Mouse (Mus musculus) testis, adult 2 months (tissue): ENCODE results near the gene Trim8. TPM values are rescaled to one million over a fixed set of nuclear protein-coding genes. Genes with fewer than 3 reads are reported as not detected.

Source experiments
- H3K27ac ChIP-seq: fragments of 200-500 bp; 2 replicates; pipeline ENCODE4 v1.5.1; 2012; ENCODE audit warnings: low read depth, low read length; ENCODE audit not compliant: control insufficient read depth, insufficient read depth
- H3K27me3 ChIP-seq: fragments of 200-500 bp; 2 replicates; pipeline ENCODE4 v1.6.1; 2012; ENCODE audit warnings: mild to moderate bottlenecking, low read length, moderate library complexity; ENCODE audit not compliant: control insufficient read depth, insufficient read depth
- H3K36me3 ChIP-seq: fragments of 200-500 bp; 2 replicates; pipeline ENCODE4 v1.6.1; 2012; ENCODE audit warnings: mild to moderate bottlenecking, low read length; ENCODE audit not compliant: control insufficient read depth, insufficient read depth
- H3K4me1 ChIP-seq: fragments of 200-500 bp; 2 replicates; pipeline ENCODE4 v1.6.1; 2012; ENCODE audit warnings: low read length; ENCODE audit not compliant: control insufficient read depth, insufficient read depth
- H3K4me3 ChIP-seq: fragments of 200-500 bp; 2 replicates; pipeline ENCODE4 v1.5.1; 2012; ENCODE audit warnings: low read depth, mild to moderate bottlenecking, low read length, moderate library complexity, mixed read lengths; ENCODE audit not compliant: control insufficient read depth
- CTCF ChIP-seq: fragments of 200-500 bp; IDR thresholded peaks from 2 replicates; pipeline ENCODE4 v1.5.1; 2012; ENCODE audit warnings: low read depth, mild to moderate bottlenecking, inconsistent platforms, low read length, moderate library complexity; ENCODE audit not compliant: control insufficient read depth, insufficient read depth, insufficient replicate concordance
- POLR2A ChIP-seq: fragments of 200-500 bp; IDR thresholded peaks from 2 replicates; pipeline ENCODE4 v1.6.1; 2012; ENCODE audit warnings: low read depth, mild to moderate bottlenecking, inconsistent platforms, low read length, moderate library complexity; ENCODE audit not compliant: control insufficient read depth
- polyA plus RNA-seq: library from polyadenylated mRNA; depleted of rRNA; stranded (reverse); fragments of >200 nt; gene quantifications from 2 replicates; pipeline ENCODE4 v1.2.3, GENCODE M21; 2012

The Trim8 gene
- polyA plus RNA-seq, 1 experiment, result 2.1 TPM

DNA sequence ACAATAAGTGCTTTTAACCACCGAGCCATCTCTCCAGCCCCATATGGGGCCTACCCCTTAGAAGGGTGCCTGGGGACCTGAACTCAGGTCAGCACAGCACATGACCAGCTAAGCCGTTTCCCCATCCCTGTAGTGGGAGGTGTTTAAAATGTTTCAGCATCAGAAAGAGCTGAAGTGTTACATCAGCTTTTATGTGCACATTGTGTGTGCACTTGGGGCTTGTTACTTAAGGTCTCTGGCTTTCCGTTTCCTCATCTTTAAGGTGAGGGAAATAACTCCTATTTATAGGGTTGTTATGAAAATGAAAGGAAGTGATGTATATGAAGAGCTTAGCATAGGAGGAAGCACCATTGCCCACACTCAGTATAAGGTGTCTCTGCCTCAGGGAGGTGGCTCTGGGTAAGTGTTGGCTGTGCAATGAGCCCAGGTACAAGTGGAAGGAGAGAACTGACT, 34.4 kb upstream of the Trim8 start:
- Histone ChIP-seq H3K27ac (no peak overlapping the region), H3K27me3 (no peaks in the 10 kb centered on the region), H3K36me3 (no peaks in the 10 kb centered on the region), H3K4me3 (no peak overlapping the region), H3K4me1 (no peaks in the 10 kb centered on the region)
- TF ChIP-seq POLR2A, result no peak
- no peak for TF ChIP-seq CTCF

DNA sequence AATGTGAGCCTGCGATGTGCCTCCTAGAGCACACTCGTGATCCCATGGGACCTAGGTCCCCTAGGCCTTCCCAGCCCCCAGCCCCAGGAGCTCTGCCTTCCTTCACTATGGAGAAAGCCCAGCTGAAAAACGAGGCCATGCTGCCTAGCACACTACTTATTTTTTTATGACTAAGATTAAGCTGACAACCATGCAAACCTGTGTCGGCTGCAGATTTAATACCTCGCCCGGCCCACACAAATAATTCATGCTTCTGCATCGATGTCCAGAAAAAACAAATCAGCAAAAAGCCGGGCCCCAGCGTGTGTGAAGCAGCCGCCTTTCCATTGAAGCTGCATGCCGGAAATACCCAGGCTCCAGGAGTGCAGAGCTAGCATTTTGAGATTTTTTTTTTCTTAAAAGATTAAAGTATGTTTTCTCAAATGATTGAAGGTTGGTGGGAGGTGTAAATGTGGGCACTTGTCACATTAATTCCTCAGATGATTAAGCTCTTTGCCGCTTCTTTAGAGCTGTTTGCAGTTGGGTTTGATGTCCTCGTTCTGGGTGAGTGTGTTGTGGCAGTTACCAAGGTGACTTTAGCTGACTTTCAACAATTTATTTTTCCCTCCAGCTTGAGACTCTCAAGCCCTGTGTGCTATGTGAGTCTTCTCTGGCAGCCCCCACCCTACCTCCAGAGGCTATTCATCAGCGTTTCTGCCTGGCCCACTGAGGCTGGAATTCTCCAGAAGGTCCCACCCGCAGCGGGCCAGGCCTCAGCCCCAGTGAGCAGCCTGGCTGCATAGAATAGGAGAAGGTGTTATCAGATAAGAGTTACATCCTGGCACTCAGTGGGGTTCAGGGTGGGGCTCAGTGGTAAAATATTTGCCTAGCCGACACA, 30.9 kb upstream of the Trim8 start:
- H3K27ac ChIP-seq, result no peak overlapping the region
- no peak overlapping the region for H3K4me3 ChIP-seq
- no peaks in the 10 kb centered on the region for H3K4me1 ChIP-seq

DNA sequence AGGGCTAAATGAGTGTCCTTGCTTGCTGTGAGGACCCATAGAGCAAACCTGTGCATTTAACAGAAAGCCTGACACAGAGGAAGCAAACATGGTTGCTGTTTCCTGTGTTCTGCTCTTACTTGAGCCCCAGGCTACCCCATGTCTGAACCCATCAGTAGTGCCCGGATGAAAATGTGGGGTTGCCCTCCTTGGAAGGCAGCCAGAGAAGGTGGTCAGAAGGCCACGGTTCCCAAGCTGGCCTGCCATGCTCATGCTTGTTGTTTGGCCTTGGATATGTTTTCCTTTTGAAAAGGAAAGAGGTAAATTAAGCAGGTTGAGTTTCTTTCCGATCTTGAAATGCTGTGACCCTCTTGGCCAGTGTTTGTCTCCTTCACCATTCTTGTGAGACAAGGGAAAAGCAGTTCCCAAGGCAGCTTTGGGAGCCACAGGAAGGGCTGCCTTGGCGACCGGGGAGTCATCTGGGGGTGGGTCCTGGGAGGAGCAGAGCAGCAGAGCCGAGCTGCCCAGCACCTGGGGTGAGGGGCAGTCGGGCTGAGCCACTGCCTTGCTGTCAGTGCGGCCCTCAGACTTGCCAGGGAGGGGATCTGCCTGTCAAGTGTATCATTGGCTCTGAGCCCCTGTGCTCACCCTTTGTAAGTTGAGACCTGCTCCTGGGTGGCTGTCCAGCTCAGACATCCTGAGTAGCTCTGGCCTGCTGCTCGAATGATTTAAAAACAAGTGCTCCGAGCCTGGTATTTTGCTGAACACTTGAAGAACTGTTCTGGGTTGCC, 30.0 kb upstream of the Trim8 start:
- Histone ChIP-seq H3K4me1 (no peaks in the 10 kb centered on the region), H3K36me3 (no peaks in the 10 kb centered on the region; the same call in 1 of the 2 replicates)

More for the DNA sequence above, 30.9 kb upstream of the Trim8 start:
- TF ChIP-seq CTCF, result no peak
- no peak for TF ChIP-seq POLR2A
- Histone ChIP-seq H3K27me3 (no peaks in the 10 kb centered on the region), H3K36me3 (no peaks in the 10 kb centered on the region; the same call in 1 of the 2 replicates)

DNA sequence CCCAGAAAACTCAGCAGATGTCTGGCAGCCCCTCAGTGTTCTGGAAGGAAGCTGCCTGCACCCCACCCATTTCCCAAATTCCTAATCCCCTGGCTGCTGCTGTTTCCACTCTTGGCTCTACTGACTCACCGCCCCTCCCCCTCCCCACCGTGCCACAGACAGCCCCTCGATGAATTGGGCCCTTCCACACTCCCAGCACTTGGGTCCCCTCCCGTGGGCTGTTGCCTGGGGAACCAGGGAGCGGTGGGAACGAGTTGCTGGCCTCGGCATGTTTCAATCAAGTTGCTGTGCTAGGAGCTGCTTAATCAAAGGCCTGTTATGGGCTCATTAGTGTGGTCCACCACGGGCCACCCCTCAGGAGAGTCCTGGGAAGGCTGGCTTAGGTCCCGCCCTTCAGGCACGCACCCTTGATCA, 24.1 kb upstream of the Trim8 start:
- no peak overlapping the region for H3K27ac ChIP-seq

More for the DNA sequence above, 30.0 kb upstream of the Trim8 start:
- no peaks in the 10 kb centered on the region for H3K27me3 ChIP-seq
- no peak overlapping the region for H3K27ac ChIP-seq
- TF ChIP-seq POLR2A (no peak), CTCF (no peak)
- H3K4me3 ChIP-seq, result no peak overlapping the region

DNA sequence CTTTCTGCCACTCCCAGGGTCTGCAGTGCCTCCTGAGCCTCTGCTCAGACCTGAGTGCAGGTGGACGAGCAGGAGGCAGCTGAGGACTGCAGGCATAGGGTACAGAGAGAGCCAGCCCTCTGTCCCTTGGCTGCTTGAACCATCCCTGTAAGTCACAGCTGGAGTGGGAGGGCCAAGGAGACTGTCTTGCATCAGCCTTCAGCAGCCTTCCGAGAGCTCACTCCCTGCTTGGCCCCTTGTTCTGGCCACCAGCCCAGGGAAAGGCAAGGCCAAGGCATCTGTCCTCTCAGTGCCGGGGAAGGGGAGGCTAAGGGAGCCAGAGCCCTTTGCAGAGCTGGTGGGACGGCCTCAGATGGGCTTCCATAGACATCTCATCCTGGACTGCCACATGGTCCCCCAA, 23.3 kb upstream of the Trim8 start:
- TF ChIP-seq CTCF (no peak), POLR2A (no peak)
- Histone ChIP-seq H3K4me3 (no peak overlapping the region), H3K27ac (no peak overlapping the region), H3K36me3 (no peaks in the 10 kb centered on the region; the same call in 1 of the 2 replicates), H3K4me1 (peaks cover 3% of the 10 kb centered on the region; the same call in 1 of the 2 replicates), H3K27me3 (no peaks in the 10 kb centered on the region)

More for the DNA sequence above, 24.1 kb upstream of the Trim8 start:
- Histone ChIP-seq H3K4me1 (no peaks in the 10 kb centered on the region; the same call in 1 of the 2 replicates), H3K27me3 (no peaks in the 10 kb centered on the region), H3K4me3 (no peak overlapping the region), H3K36me3 (no peaks in the 10 kb centered on the region; the same call in 1 of the 2 replicates)
- TF ChIP-seq POLR2A, result no peak
- no peak for TF ChIP-seq CTCF

DNA sequence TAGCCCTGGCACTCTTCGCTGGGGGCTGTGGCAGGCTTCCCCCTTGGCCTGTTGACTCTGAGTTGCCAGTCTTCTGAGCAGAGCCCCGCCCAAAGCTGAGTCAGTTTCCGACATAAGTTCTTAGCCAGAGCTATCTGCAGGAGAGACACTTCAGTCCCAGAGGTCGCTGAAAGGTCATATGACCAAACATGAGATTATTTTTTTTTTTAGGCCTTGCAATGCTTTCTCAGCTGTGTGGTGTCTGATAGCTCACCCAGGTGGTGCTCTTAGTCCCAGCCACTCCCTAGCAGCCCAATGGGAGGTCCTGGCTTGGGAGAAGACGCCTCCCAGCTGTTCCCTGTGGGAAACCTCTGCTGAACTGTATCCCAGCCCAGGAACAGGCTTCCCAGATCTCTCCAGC, 22.7 kb upstream of the Trim8 start:
- Histone ChIP-seq H3K4me3 (no peak overlapping the region), H3K4me1 (peaks cover 7% of the 10 kb centered on the region), H3K36me3 (no peaks in the 10 kb centered on the region; the same call in 1 of the 2 replicates), H3K27ac (no peak overlapping the region), H3K27me3 (no peaks in the 10 kb centered on the region)
- no peak for TF ChIP-seq CTCF
- TF ChIP-seq POLR2A, result no peak
